Mouse (Mus musculus) 3134 (cell line): ENCODE data around the gene Gabra3.

Experiments used
- DNase-seq: peaks from one replicate; pipeline ENCODE4 v3.0.0-alpha.2; 2011; ENCODE audit warnings: low spot score; ENCODE audit not compliant: insufficient read length; ENCODE audit errors: extremely low read depth

Gabra3 gene

GRCm38 (mm10) chrX:72656230-72656898 lies at the start of gene Gabra3:
TSS of gene Gabra3 (minus strand) at chrX:72656848.
- no peak for DNase-seq

GRCm38 (mm10) chrX:72655789-72656188 lies 859 bp downstream of the Gabra3 start:
- no peak for DNase-seq

GRCm38 (mm10) chrX:72655381-72655780 lies 1.3 kb downstream of the Gabra3 start:
- no peak for DNase-seq

- no peak for DNase-seq
Observed at GRCm38 (mm10) chrX:72650688-72651087, 6.0 kb downstream of the Gabra3 start.

GRCm38 (mm10) chrX:72644691-72645090 lies 12.0 kb downstream of the Gabra3 start:
- DNase-seq: no peak

GRCm38 (mm10) chrX:72497284-72497683 lies 159.4 kb downstream of the Gabra3 start:
- no peak for DNase-seq

- no peak for DNase-seq
Observed at GRCm38 (mm10) chrX:72489806-72490205, 166.8 kb downstream of the Gabra3 start.

GRCm38 (mm10) chrX:72386758-72387157 lies 269.9 kb downstream of the Gabra3 start, which contains the start of gene Magea10:
TSS of gene Magea10 (minus strand) at chrX:72386858.
- DNase-seq: no peak
